ENCODE assay signal across 19 mouse cellular contexts in the genomic region with DNA sequence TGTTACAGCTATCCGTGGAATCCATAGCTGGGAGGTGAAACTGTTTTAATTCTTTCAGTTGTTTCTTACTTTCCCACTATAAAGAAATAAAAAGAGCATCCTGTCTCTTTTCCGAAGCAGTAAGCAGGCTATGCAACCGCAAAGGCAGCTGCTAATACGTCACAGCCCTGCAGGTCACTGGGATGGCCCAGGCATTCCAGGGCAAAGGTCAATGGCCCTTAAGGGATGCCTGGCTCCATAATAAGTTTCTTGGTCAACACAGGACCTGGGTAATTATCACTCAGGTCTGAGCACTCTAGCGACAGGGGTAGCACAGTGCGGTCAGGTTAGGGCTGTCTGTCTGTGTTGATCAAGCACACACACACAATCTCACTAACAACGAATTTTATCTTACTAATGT.
DNase-seq lines count a peak whose midpoint lies in the region; TF ChIP-seq lines count a peak whose summit lies in the region.
"Had no signal": no experiment of that assay in that cellular context is flagged by ENCODE, and none has a peak within 500 bp of the region (broad histone marks: within the 10 kb centered on the region; RNA-seq: fewer than 3 reads in every experiment).

No protein-coding gene starts in this region.

- no peaks in the 10 kb centered on the region for H3K36me3 ChIP-seq in kidney, adult 2 months (ENCODE audit: control insufficient read depth, insufficient read depth, low read length)
- H3K36me3 ChIP-seq: hindbrain, embryonic 10.5 days; hindbrain, embryonic 13.5 days had no signal

- no peak for TF ChIP-seq CTCF in kidney, adult 2 months (conservative IDR thresholded peaks at IDR 0.05; ENCODE audit: insufficient read depth, insufficient read length, low read depth, low read length)

- no peaks in the 10 kb centered on the region for H3K4me1 ChIP-seq in kidney, adult 2 months (ENCODE audit: control insufficient read depth, insufficient read depth, low read length)

- 60% methylated on average over 7 of the region's 7 CpGs for WGBS in kidney, adult 2 months

- no peak overlapping the region for H3K4me3 ChIP-seq in kidney, adult 2 months (ENCODE audit: insufficient read depth, low read depth, low read length)
- H3K4me3 ChIP-seq: gastrocnemius, adult 2 months; hindbrain, embryonic 10.5 days; hindbrain, embryonic 13.5 days had no signal

- no peak overlapping the region for H3K27ac ChIP-seq in kidney, adult 2 months (ENCODE audit: insufficient read depth, low read depth, low read length)
- H3K27ac ChIP-seq: gastrocnemius, adult 2 months; hindbrain, embryonic 10.5 days; hindbrain, embryonic 13.5 days had no signal

- no peaks in the 10 kb centered on the region for H3K27me3 ChIP-seq in kidney, adult 2 months (replicated peaks; ENCODE audit: control insufficient read depth, insufficient read depth, low read length)

- peak; percentile 23 for DNase-seq in kidney, adult 2 months
- DNase-seq in kidney, adult 18-20 months, result no peak
- DNase-seq in lung, postnatal 25 days (ENCODE audit: low spot score), result peak; percentile 17
- DNase-seq in lung, postnatal 14 days, result no peak
- DNase-seq in embryo, embryonic 9.5 days (ENCODE audit: extremely low spot score), result peak; percentile 33
- DNase-seq in yolk sac, embryonic 10.5 days (ENCODE audit: low spot score), result peak; percentile 69
- no peak for DNase-seq in heart, postnatal 36 days
- DNase-seq: adrenal gland, adult 2 months; adrenal gland, postnatal 14 days; cerebellum, adult 11 months; cerebellum, adult 2 months; cerebellum, adult 9-11 months; cerebellum, postnatal 25 days; forebrain, postnatal 0 days; gastrocnemius, adult 2 months; gastrocnemius, postnatal 14 days; heart, adult 11 months had no signal

- intact Hi-C loops in heart, postnatal 36 days (cut with DNase I), result no loop called here

- TF ChIP-seq POLR2A in kidney, adult 2 months (IDR thresholded peaks at IDR 0.05; ENCODE audit: low read depth, low read length), result no peak

Comparison
In these comparisons a context has a peak if more than half of its experiments do, and no peak if none do; other contexts are left out.
1. DNase-seq: peak in kidney, adult 2 months (single experiment), lung, postnatal 25 days (single experiment), embryo, embryonic 9.5 days (single experiment) and yolk sac, embryonic 10.5 days (single experiment); none in kidney, adult 18-20 months (single experiment), lung, postnatal 14 days (single experiment) and heart, postnatal 36 days (0 of 2).